Mouse (Mus musculus) testis, postnatal 10 days (tissue): ENCODE measurements around the gene Igsf10.
"Not testable (repeated sequence)": the region's sequence is repeated elsewhere in the genome, so short reads cannot be mapped to it uniquely, and the experiment has no call there.

Experiments
- DNase-seq: peaks from one replicate; pipeline ENCODE4 v3.0.0; 2021; ENCODE audit warnings: low spot score

Gene Igsf10

DNA sequence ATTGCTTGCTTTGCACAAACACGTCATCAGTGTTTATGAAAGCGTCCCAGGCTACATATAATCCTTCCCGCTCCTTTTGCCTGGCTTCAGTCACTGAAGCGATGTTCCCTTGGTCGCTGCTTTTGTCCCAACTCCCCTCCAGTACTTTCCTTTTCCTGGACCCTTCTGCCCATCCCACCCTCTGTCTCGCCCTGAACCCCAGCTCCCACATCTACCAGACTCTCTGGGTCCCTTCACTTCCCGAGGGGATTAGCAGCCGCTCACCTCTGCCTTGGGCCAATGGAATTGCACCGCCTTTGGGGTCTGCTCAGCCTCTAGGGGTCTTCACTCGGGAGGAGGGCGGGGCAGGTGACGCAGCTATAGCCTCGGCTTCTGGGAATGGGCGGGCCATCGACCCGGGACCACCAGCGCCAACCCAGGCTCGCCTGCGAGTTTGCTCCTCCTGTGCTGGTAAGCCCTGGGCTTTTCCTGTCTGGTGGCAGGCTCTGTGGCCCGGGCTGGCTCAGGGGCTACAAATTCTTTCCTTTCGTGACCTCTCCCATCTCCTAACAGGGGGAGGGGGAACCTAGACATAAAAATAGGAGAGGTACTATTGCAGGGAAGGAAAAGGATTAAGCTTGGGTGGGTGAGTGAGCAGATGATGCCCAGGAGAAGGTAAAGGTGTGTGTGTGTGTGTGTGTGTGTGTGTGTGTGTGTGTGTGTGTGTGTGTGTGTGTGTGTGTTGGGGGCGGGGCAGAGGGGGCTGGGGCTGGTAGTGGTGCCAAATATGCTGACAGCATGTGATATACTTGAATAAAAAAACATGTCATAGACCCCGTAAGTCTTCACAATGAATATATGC is at the start of gene Igsf10:
TSS of gene Igsf10 (minus strand) at position 330 of the 841 bp plus-strand sequence.
- DNase-seq: peak; percentile 66

DNA sequence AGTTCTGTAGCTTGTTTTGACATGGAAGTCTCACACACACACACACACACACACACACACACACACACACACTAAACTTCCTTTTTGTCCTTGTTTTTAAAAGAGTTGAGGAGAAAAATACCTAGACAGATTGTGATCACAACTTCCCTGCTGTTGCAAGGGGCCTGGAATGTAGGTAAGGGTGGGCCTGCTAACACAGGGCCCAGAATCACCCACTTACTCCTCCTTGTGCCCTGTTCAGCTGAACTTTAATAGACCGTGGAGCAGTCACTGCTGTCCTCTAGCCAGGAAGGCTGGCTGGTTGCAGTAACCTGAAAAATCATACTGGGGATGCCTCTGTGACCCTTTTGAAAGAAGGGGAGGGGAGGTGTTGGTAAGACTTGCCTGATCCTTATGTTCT is 41.4 kb upstream of the Igsf10 start:
- no peak for DNase-seq

DNA sequence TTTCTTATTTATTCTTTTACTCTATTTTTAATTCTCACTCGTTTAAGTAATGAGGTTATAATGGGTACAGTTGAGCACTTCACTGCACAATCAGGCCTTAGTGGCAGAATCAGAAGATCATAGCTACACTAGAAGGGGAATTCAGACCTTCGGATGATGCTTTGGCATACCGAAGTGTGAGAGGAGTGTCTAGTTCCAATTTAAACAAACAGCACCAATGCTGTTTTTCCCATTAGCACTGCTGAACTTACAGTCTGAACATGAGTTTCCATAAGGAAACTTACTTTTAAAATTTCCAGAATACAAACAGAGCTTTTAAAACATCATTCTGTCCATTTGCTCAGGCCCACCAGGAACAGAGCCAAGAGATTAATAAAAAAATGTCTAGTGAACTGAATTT is 40.8 kb upstream of the Igsf10 start:
- DNase-seq: no peak

DNA sequence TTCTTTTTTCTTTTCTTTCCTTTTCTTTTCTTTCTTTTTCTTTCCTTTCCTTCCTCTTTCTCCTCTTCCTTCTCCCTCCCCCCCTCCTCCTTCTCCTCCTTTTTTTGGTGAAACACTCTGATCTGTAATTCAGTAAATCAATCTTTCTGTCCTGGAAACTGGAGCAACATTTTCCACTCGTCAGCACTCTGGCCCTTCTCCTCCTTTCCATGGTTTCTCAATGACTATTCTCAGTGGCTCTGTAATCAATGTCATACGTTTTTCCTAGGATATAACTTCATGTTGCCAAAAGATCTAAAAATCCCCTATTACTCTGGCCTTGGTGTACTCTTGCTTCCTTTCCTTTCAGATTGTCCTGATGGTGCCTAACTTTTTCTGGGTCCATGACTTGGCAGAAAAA is 40.1 kb upstream of the Igsf10 start:
- no peak for DNase-seq

DNA sequence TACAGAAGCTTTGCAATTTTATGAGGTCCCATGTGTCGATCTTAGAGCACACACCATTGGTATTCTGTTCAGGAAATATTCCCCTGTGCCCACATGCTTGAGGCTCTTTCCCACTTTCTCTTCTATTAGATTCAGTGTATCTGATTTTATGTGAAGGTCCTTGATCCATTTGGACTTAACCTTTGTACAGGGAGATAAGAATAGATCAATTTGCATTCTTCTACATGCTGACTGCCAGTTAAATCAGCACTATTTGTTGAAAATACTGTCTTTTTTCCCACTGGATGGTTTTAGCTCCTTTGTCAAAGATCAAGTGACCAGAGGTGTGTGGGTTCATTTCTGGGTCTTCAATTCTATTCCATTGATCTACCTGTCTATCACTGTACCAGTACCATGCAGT is 34.6 kb upstream of the Igsf10 start:
- DNase-seq: not testable (repeated sequence)

DNA sequence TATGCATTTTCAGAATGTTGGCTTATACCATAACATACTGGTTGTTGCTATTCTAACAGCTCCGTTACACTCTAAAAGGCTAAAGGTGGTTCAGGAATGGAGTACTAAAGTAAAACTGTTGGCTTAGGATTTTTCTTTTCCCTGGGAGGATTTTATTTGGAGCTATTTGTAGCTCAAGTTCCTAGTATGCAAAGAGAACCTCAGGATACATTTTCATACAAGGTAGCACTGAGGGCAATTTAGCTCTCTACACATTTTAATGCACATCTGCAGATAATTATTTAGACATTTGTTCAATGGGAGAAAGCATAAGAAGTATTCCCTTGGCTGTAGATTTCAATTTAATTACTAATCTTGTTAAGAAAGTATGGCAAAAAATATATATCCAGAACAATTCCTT is 17.7 kb upstream of the Igsf10 start:
- DNase-seq: no peak

DNA sequence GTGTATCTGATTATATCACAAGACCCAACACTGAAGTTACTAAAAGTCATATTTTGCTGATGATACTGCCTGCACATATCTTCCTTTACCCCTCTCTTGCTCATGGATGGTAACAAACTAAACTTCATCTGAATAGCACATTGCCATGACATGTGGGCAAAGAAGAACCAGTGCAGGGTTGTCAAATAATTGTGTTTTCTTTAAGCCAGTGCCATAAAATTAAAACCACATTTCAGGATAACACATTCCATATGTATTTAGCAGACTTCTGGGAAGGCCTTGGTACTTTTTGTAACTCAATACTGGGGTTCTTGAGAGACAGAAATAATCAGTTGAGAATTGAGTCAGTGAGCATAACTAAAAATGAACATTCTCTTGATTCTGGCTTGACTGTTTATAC is 15.9 kb upstream of the Igsf10 start:
- no peak for DNase-seq

DNA sequence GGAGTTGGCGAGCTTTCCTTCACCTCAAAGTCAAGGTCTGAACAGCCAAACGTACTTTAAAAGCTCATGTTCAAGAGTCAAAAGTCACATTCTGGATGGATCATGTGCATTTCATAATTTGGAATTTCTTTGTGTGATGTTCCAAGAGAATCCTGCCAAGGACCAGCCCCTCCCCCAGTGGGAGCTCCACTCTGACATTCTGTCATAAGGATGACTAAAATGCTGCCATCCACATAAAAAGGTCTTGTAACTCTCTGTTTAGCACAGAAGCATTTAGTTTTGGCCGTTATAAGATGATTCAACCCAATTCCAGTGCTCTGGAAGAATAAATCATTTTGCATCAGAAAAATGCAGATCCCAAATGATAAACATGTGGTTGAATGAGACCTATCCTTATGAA is 10.0 kb upstream of the Igsf10 start:
- no peak for DNase-seq

DNA sequence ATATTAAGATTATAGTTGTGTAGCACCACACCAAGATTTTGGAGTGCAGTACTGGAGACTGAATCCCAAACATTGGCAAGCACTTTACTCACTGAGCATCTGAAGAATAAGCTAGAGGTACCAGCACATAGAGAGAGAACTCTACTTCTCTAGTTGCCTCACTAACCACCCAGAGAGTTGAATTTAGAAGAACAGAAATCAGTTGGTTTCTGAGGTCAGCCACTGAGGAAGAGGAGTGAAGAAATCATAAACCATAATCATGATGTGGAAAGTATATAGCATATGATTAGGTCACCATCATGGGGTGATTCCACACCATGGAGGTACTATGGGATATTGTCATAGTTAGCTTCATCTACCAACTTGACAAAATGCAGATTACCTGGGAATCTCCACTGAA is 7.6 kb upstream of the Igsf10 start:
- no peak for DNase-seq

DNA sequence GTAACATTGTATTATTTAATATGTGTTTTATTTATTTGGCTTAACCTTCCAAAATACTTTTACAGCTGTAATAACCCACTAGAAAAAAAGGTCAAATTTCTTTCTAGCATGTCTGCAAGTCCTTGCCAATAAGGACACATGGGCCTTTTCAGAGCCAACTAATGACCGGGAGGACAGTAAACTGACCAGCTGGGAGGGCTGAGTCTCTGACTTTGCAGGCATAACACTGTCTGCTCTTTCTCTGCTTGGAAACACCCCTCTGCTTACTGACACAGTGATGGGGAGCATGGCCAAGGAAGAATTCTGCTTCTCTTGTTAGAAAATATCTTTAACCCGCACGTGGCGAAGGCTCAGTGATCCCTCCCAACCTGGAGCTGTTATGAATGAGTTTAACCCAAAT is 1.2 kb downstream of the Igsf10 start:
- DNase-seq: no peak

DNA sequence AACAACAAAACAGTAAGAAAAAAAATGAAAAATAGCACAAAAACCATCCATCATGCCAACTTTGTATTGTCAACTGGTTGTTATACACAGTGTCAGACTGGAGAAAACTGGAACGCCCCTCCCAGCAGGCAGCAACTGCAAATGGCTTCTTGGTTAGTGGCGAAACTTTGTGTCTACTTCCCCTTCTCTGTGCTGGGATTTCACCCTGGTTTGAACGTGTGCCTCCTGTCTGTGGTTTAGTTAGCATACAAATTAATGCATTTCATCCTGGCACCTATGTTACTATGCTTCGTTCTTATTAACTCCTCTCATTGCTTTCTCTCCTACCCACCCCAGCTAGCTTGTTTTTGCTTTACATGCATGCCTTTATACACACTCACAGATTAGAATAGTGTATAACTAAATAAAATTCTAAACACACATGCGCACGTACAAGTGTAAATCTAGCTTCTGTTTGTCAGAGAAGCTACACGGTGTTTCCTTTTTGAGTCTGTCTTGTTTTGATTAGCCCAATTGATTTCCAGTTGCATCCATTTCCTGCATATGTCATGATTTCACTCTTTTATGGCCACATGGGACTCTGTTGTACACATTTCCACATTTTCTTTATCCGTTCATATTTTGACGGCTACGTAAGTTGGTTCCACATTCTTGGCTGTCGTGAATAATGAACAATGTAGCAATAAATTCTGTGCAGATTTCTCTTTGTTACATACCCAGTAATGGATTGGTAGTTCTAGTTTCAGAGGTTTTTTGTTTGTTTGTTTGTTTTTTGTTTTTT is 2.4 kb downstream of the Igsf10 start:
- no peak for DNase-seq

DNA sequence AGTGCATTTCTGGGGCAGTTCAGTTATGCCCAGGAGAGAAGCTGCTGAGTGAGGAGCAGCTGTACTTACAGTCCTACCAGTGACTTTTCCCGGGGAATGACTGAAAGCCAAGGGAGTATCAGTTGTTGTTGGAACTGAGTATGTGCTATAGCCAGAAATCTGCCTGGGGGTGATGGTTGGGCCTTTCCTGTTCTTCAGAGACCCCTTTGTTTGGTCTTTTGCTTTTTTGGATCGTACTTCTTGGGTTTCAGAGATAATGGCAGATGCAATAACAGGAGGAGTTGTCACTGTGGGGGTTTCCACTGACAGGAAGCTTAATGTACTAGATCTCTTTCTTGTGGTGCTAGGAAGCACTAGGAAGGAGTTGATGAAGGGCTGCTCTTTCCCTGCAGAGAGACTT is 15.7 kb downstream of the Igsf10 start:
- DNase-seq: no peak

DNA sequence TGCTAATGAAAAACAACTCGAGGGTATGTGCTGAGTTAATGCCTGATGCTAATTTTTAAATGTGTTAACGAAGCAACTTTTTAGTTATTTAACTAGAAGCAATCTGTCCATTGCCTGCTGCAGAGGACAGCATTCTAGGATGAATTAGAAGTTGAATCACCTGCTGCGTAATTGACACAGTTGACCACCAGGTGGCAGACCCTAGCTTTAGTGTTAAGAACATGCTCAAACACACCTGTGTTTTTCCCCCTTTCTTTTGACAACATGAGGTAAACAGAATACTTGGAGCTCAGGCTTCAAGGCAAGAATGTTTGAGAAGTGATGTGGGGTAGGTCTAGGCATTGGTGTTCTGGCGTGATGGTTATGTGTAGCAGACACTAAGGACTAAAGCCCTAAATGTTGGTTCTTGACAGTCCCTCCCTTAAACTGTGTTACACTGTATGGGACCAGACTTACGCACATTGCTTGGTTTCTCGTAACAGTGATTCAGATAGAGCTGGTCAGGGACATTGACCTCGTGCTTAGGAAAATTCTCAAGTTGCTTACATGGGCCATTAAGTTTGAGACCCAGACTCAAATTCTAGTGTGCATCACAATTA is 22.8 kb downstream of the Igsf10 start:
- DNase-seq: peak; percentile 66

DNA sequence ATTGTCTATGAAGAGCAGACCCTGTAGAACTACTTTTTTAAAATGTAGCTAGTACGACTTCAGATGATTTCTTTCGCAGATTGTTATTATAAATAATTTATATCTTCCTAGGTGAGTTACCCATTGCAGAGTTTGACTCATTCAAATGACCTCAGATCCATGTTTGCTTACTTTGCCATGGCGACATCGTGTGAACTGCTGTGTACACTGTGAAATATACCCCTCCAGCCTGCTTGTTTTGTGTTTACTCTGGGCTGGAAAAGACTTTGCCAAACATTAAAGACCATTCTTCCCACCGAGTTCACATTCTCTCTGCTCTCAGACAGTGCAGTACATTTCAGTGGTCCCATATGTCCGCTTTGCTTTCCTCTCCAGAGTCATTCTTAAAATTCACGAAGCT is 28.1 kb downstream of the Igsf10 start:
- DNase-seq: no peak

DNA sequence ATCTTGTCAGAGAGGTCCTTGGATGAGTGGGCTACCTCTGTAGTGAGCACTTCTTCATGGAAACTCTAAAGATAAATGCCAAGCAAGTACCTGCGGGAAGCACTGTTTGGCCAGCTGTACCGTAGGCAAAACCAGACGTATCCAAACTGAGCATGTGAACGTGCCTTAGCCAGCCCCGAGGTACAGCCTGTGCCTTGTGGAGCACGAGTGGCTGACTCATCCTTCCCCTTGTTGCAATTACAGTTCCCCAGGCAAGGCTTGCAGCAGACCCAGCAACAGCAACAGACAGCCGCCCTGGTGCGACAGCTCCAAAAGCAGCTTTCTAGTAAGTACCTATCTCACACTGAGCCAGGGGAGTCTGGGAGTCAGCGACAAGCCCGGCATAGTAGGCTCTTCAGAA is 31.6 kb downstream of the Igsf10 start:
- no peak for DNase-seq

DNA sequence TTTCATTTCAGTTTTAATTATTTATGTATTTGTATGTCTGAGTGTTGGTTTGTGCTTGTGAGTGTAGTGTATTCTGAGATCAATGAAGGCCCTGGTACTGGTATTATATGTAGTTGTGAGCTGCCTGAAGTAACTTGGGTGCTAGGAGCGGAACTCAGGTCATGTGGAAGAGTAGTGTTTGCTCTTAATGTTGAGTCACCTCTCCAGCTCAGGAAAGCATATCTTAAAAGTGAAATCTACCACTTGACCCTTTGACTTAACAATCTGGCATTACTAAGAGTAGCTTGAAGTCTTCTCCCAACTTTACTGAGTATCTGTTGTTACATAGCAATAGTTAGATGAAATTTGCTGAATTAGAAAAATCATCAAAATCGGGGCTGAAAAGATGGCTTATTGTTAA is 38.7 kb downstream of the Igsf10 start:
- no peak for DNase-seq

DNA sequence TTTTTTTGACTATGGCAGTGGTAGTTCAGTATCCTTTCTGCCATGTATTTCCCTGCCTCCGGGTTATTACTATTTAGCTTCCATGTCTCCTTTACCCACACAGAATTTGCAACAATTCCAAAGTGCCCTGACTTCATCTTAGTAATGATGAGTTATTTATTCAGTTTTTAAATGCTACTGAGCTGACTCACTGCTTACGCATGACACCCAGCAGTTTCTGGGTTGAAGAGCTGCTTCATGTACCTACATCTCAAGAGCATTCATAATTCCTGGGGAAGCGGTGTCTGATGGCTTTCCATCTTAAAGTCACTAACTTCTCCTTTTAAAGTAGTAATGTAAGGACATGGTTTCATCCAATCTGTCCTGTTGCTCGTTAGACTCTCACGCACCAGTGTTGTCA is 39.2 kb downstream of the Igsf10 start:
- DNase-seq: no peak

DNA sequence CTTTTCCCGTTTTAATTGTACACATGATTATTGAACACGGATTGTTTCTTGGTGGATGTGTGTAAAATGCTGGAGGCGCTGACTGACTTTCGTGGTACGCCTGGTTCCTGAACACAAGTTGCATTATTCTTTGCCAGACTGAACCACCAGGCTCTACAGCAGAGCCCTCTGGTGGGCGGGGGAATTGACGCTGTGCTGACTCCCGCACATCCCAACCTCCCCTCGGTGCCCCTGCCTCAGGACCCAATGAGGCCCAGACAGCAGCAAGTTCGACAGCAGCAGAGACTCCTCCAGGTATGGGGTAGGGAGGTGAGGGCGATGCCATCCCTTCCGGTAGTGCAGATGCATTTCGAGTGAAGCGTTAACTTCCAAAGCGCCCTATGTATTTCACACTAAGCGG is 46.5 kb downstream of the Igsf10 start:
- DNase-seq: no peak

DNA sequence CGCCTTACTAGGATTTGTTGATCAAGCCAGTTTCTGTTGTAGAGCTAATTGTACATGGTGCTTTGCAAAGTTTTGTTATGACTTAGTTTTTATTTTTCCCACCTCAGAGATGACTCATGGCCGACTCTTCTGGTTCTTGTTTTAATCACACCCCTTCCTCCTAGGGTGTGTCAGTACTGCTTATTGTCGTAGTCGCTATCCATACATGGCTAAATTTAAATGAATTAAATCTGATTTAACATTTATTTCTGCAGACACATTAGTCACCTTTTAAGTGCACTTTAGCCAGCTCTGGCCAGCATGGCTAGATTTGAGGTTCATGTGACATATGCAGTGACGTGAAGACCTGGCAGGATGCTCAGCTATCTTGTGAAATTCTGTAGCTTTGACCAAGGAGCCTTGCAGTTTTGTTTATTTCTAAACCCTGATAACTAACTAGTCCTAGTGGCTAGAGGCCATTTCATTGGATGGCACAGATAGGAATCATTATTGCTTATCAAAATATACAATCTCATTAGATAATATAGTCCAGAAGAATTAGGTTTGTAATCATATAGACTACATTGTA is 47.5 kb downstream of the Igsf10 start:
- DNase-seq: no peak

DNA sequence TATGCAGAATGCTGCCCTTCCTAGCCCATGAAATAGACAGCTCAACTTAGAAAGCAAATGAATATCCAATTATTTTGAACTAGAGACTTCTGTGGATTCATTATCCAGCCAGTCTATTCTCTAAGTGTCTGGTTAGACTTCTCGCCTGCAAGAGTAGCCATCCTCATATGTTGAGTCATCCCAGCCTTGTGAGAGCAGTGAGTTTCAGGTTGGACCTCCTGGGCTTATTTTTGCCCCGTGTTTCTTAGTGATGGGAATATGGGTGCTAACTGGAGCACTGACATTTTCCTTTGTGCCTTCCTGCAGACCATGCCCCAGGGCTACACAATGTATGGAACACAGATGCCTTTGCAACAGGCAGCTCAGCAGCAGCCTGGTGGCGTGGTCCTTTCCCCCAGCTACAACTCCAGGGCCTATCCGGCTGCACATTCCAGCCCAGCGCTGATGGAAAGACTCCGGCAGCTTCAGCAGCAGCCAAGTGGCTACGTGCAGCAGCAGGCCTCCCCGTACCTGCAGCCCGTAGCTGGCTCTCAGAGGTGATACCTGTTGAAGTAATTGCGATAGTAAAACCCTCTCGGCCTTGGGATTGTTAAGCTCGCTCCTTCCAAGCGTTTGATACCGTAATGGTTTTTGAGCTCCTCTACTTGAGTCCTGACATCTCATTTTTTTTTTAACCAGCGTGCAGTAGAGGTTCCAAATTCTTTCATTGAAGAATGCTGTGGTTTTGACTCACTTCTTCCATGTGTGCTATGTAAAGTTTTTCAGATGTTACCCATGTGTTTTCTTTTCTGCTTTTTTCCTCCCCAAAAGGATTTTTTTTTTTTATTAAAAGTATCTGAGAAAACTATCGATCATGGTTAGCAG is 48.3 kb downstream of the Igsf10 start:
- no peak for DNase-seq

DNA sequence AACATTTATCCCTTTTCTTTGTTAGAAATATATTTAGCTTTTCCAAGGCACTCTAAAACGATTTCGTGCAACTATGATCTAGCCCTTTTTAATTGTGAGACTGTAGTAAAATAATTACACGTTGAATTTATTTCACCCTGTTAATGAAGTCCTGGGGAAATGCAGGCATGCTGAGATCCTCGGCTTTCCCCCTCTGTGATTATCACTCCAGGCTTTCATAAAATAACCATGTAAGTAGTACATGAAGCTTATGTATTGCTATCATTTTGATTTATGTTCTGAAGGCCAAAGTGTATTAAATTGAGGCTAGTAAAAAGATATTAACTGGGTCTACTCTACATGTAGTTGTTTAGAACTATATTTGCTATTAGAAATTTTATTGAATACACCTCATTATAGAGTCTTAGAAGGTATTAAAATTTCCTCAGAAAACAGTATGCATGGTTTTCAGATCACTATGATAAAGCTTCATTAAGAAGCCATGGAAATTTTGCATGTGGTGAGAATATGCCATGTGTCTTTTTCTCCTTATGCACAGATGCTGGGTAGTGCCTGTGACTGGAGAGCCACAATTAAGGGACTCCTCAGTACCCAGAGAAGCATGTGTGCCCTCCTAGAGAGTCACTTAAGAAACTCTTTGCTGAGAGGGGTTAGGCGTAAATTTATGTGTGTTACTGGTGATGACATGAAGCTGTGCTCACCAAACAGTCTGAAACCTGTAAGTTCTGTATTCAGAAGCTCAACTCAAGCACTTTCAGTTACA is 50.6 kb downstream of the Igsf10 start:
- no peak for DNase-seq
